Mouse (Mus musculus) MN1 (cell line): ENCODE results near the gene Gli2.

Source experiments
- DNase-seq: peaks from one replicate; pipeline ENCODE4 v3.0.0-alpha.2; 2016; ENCODE audit warnings: low spot score

The Gli2 gene

DNA sequence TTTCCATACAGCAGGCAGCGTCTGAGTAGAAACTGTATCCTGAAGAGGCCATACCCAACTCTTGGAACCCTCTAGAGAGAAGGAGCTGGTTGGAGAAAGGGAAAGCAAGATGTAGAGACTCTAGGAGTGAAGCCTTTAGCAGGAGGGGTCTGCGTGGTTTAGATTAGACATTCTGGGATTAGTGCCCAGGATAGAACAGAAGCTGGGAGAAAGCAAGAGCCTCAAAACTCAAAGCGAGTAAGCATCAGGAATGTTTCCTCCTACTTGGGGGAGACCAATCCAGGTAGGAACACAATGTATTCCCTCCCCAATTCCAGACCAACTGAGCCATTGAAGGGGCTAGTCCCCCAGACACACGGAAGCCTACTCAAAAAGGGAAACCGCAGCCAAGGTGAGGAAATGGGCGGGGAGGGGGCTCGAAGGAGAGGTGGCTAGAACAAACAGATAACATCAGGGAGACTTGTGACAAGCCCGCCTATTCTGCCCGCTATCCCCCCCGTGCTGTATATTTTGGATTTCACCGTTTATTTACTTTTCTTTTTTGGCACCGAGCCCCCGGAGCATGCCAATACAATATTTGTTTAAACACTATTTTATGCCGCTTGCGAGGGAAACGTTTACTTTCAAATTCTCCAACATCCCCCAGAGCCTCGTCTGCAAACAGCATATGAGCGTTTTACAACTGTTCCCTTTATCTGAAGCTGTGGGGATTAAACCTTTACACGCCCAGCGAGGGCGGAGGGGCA lies 2.1 kb downstream of the Gli2 start:
- DNase-seq = no peak

DNA sequence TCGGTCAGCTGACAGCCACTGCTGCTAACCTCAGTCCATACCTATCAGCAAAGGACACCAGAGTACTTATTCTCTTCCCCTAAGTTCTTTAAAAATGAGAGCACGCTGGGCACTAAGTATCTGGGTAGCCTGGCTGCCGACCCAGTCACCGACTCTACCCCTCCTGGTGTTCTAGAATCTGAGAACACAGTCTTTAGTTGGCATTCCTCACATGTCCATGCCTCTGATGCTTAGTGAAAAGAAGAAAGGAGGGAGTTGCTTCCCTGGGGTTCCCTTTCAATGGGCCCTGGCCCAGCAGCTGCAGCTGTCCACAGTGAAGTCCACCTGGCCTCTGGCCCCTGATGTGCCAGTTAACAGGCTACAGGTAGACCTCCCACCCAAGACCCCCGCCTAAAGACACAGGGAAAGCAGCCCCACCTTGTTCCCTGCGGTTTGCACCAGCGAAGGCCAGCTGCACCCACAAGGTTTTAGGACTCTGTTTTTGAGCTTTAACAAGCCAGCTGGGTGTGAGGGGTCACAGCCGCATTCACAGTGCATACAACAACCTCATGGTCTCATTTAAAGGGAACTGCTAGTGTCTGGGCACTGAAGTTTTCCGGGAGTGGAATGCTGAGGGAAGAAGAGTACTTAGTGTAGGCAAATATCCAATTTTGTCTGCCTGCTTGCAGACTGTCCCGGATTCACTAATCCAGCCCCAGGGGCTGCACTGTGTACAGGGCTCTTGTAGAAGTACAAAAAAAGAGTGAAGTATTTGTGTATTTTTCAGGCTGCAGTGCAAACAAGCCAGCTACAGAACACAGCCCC lies 3.4 kb downstream of the Gli2 start:
- DNase-seq = no peak

DNA sequence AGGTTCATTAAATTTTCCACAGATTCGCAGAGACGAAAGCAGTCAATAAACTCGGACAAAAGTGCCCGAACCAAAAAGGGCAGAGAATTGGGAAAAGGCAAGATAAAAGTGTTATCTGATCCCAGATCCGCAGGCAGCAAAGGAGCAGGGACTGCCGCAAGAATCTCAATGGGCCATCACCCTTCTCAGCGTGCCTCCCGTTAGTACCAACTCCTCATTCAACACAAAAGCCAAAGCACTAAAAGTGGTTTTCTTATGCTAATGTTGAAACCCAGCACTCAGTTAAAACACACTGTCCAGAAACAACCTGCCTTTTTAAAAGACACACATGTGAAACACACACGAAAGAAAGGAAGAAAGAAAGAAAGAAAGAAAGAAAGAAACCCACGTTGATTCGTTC lies 4.4 kb downstream of the Gli2 start:
- DNase-seq = no peak

DNA sequence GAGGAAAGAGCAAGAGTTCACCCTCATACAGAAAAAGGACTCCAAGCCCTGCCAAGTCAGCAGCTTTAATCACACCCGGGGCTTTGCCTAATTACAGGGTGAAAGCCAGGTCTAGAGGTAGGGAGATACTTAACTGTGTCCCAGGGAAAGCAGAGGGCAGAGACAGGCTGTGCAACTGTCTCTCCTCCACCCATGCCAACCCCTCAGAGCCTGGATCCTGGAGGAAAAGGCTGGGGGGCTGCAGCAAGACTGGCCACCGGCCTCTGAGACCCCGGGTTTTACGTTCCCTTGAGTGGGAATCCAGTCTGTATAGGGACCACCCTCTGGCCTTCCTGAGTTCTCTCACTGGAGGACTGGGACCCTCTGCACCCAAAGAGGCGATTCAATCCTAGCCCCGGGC lies 4.9 kb downstream of the Gli2 start:
- no peak for DNase-seq

DNA sequence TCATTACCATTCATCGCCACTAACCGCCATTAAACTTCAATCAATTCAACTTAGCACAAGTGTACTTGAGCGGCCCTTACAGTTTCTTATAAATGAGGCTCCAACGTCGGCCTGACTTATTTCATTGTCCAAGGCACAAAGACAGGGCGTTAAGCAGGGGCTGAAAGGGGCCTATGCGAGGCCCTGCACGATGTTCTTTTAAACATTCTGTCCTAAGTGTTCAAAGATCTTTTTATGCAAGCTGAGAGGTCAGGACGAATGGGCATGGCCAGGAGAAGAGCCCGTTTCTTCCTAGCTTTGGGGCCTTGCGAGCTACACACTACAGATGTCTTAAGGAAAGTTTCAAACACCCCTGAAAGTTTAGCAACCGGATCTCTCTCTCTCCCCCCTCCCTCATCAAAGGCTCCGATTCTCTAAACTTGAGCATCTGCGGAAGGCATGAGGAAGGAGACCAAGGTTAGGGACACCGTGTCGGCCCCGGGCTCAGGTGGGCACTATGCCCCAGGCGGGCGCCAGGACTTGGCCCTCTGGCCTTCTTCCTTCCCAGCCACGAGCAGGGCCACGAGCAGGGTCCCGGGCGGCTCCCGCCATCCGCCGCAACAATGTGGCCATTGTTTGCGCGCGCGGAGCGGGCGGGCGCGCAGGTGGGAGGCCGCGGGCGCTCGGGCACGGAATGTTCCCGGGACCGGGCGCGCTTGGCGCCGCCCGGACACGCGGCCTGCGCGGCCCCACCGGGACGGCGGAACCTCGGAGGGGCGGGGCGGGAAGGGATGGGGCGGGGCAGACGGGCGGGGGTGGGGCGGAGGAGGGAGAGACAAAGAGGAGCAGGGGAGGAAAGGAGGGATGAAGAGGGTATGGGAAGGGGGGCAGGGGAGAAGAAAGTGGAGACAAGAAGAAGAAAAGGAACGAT lies 5.7 kb downstream of the Gli2 start:
- no peak for DNase-seq

DNA sequence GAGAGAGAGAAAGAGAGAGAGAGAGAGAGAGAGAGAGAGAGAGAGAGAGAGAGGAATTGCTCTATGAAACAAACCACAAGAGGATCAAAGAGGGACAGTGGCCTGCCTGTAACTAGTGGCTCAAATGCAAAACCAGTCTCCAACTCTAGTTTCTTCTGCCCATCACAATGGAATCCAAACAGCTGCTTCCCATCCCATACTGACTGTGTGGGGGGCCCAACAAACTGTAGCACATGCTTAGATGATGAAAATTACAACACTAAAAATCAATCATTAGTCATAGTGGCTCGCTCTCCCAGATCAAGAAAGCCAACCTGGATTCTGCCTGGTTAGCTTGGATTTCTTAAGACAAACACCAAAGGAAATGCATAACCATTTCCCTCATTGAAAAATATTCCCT lies 15.0 kb downstream of the Gli2 start:
- no peak for DNase-seq

DNA sequence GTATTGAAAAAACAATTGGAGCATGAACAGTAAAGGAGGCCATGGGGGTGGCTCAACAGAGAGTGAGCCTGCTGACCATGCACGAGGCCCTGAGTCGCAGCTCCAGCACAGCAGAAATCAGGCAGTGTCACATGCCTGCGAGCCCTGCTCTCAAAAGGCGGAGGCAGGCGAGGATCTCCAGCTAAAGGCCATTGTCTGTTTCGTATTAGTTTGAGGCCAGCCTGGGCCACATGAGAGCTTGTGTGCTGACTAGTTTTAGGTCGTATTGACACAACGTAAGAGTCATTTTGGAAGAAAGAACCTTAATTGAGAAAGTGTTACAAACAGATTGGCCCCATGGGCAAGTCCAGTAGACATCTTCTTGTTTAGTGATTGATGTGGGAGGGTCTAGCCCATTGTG lies 17.5 kb downstream of the Gli2 start:
- no peak for DNase-seq

DNA sequence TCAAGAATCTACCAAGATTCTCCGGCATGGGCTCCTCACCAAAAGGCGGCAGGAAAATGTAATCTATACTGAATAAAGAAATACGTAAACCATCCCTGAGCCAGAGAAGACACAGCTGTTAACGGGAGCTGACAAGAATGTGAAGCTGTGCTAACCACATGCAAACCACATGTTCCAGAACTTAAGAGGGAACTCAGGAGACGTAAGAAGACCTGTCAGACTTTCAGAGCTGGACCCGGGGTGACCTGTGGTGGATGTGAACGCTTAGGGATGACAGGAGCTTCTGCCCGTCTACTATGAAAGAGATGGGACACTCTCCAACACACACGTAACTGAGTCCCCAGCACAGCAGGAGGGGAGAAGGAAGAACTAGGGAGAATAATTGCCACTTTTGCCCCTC lies 18.1 kb downstream of the Gli2 start:
- no peak for DNase-seq

DNA sequence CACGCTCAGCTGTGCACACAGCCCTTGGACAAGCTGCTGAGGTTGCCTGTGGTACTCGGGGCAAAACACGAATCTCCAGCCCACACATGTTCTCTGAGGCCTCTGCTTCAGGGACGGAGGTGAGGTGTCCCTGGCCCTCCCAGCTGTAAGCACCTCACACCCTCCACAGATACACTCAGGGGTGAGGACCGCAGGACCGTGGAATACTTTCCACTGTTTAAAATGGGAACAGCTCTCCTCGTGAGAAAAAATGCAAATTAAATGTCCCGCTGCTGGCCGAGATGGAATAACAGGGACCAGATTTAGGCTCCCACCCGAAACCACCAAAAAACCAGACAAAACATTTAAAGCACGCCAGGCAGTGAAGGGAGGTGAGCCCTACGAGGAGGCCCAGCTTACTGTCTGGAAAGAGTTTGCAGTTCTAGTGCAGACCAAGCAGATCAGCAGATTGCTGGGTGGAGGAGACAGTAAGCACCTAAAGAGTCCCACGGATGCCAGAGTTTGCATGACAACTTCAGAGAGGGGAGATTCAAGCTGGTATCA lies 19.2 kb downstream of the Gli2 start:
- no peak for DNase-seq

DNA sequence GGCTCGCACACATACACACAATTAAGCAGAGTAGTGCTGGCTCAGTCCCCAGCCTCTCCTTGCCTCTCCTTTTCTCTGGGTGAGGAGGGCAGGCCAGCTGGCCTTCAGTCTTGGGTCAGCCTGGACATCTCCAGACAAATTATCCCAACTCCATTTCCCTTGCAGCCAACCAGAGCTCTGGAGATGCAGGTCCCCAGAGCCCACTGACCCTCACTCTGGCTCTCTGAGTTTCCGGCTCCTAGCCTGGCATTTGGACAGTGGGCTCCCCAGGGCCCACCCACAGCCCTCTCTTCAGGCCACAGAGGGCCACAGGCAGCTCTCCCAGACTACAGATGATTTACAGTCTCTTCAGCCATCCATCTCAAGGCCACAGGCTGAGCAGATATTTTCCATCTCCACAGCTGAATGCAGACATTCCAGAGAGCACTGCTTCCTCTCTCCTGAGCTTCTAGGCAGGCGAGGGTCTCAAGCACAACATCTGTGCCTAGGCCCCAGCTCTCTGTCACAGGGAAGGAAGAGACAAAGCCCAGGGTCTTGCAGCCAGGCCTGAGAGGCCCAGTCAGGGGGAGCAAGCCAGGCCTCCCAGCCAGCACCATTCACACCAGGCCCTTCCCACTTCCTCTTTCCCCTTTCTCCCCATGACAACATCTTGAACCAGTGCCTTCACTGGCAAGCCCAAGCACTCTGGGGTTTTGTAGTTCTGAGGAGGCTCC lies 19.8 kb downstream of the Gli2 start:
- DNase-seq = no peak

DNA sequence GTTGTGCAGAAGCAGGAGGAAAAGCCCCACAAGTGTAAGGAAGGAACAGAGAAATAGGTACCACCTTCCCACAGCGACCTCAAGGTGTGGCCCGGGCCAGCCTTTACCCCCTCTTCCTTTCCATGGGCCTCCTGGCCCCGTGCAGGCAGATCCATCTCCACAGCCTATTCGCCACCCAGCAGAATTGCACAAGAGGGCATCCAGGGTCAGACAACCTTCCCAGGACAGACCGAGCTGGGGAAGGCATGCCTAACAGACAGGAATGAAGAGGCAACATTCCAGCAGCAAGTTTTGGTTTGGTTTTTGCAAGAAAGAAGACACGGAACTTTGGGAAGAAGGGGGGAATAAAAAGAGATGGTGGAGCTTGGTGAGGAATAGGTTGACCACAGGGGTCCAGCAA lies 22.2 kb downstream of the Gli2 start:
- DNase-seq = no peak

DNA sequence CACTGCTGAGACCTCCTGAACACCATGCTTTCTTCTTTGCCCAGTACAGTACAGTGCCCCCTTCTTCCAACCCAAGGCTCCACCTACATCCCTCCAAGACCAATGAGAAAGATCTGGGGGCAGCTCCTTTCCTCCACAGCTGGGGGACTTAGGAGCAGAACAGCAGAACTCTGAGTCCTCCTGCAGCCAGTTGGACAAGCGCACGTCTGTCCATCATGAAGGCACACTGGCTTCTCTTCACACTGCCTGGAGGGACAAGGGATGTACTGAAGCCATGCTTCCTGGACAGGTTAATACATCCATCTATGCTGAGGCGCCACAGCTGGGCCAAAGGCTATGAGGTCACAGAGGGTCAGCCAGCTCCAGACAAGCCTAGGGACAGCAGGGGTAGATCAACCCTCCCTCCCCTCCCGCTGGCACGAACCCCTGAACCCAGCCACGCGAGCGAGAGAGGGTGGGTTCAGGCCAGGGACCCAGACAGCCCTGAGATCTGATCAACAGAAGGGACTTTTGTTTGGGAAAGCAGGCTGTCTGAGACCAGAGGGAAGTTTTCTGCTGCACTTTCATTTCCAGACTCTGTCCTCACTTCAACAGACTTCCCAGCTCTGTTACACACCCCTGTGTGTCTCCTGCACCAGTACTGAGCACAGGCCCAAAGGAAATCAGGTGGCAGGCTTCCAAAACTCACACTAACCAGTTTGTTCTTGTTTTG lies 27.6 kb downstream of the Gli2 start:
- no peak for DNase-seq

DNA sequence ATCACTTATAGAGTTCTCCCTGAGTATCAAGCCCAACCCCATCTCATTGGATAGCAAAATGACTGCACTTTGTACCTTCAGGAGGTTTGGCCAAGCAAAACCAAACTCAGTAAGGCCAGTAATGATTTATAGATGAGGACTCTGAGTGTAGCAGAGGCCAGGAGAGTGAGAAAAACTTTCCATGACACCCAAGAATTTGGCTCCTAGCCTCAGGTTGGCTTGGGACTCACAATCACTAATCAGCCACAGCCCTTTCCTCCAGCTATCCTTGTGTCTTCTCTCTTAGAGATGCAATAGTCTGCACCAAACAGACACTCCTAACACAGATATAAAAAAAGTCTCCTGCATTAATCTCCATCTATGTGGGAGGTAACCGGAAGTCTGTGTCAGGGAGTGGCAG lies 31.1 kb downstream of the Gli2 start:
- no peak for DNase-seq

DNA sequence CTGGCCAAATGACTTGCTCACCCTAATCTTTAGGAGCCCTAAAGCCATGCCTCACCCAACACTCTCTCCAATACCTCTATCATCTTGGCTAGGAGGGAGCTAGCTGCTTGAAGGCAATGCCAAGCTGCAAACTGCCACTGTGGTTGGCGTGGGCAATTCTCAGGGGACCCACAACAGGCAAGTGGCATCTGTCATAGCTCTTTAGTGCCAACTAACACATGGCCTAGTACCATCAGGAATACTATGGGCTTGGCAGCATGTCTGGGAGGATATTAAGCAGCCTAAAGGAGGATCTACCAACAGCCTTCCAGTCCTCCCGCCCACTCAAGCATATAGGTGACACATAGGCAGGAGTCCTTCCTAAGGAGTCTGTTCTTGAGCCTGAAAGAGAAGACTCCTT lies 33.3 kb downstream of the Gli2 start:
- no peak for DNase-seq

DNA sequence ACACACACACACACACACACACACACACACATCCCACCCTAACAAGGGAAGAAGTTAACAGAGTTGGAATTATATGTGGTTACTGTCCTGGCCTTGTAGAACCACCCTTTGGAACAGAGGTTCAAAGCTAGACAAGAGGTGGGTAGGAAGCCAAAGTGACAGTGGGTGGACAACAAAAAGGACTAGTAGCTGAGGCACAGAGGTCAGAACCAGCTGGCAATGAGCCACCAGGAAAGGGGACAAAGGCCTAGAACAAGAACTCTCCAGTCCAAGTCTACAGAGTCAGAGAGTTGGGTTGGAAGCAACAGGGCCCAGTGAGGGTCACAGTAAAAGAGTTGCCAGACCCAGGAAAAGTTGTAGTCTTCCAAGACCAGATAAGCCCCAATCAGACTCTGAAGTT lies 34.4 kb downstream of the Gli2 start:
- no peak for DNase-seq

DNA sequence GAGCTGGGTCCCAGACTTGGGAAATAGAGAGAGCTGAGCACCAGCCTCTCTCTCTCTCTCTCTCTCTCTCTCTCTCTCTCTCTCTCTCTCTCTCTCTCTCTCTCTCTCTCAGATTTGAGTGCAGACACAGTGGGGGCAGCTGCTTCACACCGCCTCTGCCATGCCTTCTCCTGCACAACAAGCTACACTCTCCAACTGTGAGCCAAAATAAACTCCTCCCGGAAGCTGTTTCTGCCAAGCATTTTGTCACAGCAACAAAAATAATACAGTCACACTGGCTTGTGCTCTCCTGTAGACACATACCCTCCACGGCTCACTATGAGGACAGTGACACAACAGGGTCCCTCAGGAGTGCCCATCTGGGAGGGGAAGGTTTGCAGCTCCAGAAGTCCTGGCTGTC lies 36.6 kb downstream of the Gli2 start:
- no peak for DNase-seq

DNA sequence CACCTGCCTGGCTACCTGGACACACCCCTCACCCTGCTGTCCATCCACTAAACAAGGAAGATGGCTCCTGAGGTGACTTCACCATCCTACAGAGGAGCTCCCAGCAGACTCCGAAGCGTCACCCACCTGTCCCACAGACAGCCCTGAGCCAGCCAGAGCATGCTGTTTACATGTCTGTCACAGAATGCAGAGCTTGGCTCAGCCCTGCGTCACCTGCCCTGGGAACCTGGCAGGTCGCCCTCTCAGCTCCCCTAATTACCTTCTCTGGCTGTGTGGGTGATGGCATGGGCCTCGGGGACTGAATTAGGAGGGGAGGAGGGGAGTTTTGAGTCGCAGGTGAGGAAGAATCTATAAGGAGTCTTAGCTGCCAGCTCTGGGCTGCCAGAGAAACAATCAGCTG lies 38.3 kb downstream of the Gli2 start:
- DNase-seq = no peak

DNA sequence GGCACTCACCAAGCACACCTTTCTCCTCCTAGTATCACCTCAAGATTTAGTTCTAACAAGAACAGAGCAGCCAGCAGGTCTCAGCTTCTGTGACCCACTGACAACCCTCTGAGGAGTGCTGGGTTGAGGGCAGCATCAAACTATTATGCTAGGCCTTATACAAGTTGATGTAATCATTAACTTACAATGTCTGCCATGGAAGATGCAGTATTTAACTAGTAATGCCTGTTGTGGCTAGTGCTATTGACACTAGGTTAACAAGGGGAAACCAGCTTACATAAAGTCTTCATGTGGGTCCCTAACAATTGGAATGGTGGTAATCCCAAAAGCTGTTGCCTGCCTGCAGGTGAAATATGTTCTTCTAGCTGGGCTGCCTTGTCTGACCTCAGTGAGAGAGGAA lies 44.5 kb downstream of the Gli2 start:
- DNase-seq = no peak

DNA sequence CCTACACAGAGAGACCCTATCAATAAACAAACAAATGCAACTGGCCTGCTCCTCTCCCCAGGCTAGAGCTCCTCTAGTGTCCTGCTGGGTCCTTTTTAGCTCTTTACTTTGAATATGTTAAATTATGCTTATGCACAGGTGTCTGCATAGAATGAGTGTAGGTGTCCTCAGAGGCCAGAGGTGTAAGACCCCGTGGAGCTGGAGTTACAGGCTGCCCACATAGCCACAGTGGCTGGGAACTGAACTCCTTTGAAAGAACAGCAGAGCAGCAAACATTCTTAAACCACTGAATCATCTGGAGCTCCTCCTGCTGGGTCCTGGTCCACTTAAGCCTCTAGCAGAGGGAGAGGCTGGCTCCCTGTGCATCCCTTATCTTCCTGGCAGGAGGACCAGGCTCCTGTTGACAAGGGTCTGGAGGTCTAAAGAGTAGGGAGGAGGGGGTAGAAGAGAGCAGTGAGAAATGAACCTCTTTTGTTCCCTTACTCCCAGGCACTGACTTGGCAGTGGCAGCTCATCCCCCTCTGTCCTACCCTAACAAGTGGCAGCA lies 49.5 kb downstream of the Gli2 start:
- DNase-seq = no peak

DNA sequence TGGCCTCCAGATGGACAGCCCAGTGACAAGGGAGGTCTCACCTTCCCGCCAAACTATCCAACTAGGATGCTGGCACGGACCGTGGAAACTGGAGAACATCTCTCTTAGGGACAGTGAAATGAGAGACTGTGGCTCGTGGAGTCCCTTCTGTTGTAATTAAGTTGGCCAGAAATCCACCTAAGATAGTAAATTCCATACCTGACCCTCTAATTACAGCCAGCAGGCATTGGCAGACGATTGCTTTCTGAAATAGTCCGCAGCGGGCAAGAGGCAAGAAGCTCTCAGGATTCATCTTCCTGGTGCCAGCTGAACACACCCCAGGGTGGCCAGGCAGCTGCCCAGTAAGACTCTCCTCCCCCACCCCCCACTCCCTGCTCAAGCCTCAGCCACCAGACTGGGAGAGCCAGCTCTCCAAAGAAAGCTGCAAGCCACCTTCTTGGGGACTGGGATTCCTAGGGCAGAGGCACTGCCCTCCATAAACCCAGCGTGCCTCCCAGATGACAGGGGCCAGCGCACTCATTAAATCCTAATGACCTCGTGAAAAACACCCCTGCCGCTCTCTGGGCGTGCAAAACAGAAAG lies 51.9 kb downstream of the Gli2 start:
- DNase-seq = no peak
